Mouse (Mus musculus): Measurements from ENCODE around the gene Spin2e. TPM values are rescaled to one million over a fixed set of nuclear protein-coding genes. Genes with fewer than 3 reads are reported as not detected.
"Not testable (repeated sequence)": the region's sequence is repeated elsewhere in the genome, so short reads cannot be mapped to it uniquely, and the experiment has no call there.

The Spin2e gene
- not detected in 2 replicates for polyA plus RNA-seq (2015; fragmentation: Nextera tagmentation; extraction: Ambion mirVana)

DNA sequence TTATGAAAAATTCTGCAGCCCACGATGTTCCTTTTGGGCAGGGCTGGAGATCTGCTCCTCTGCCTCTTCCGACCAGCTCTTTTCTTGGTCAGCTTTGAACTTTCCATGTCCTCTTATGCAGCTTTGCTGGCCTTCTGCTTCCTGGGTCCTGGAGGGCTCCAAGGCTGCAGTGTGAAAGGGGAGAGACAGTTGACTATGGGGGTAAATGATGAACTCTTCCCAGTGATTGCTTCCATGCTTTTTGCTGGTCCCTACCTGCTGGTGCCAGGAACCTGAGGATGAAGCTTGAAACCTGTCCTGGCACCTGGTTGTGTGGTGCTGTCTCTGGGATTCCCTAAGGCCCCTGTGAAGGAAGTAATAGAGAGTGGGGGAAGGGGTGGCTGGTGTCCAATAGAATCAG lies at the start of gene Spin2e:
Gene Spin2e, minus strand, starts transcription at position 101 of the 400 bp plus-strand sequence.
- H3K4me2 ChIP-seq (replicated peaks); H3K27me3 ChIP-seq (replicated peaks); H3K36me3 ChIP-seq; H3K4me3 ChIP-seq (replicated peaks); H3K4me1 ChIP-seq (replicated peaks); H3K27ac ChIP-seq; H3K9me3 ChIP-seq; ATAC-seq; H3K9ac ChIP-seq: not testable (repeated sequence)
- WGBS: 78% methylated on average over 2 of the region's 2 CpGs

- H3K36me3 ChIP-seq; H3K27ac ChIP-seq; H3K4me2 ChIP-seq (replicated peaks); H3K9ac ChIP-seq; ATAC-seq; H3K27me3 ChIP-seq (replicated peaks); H3K4me3 ChIP-seq (replicated peaks); H3K9me3 ChIP-seq; H3K4me1 ChIP-seq (replicated peaks): not testable (repeated sequence)
- WGBS: no CpG with 5 or more reads among the region's 1 CpGs
Measured at GRCm38 (mm10) chrX:31574183-31574582, 44.5 kb downstream of the Spin2e start, which contains the start of gene Gm21883. Gene Gm21883, minus strand, starts transcription at chrX:31574283.

Other genes with a start within 250 kb of the Spin2e start
- not detected in 2 replicates for gene Btbd35f19, start 235.0 kb downstream of the Spin2e start, polyA plus RNA-seq (2015; fragmentation: Nextera tagmentation; extraction: Ambion mirVana)
- gene Gm21883, start 44.6 kb downstream of the Spin2e start, polyA plus RNA-seq (2015; fragmentation: Nextera tagmentation; extraction: Ambion mirVana): not detected in 2 replicates
- gene Btbd35f25, start 98.2 kb upstream of the Spin2e start, polyA plus RNA-seq (2015; fragmentation: Nextera tagmentation; extraction: Ambion mirVana): not detected in 2 replicates

Data from intestine, embryonic 15.5 days (tissue).